Mouse (Mus musculus): ENCODE results near the gene Pdx1.

Pdx1 gene

DNA sequence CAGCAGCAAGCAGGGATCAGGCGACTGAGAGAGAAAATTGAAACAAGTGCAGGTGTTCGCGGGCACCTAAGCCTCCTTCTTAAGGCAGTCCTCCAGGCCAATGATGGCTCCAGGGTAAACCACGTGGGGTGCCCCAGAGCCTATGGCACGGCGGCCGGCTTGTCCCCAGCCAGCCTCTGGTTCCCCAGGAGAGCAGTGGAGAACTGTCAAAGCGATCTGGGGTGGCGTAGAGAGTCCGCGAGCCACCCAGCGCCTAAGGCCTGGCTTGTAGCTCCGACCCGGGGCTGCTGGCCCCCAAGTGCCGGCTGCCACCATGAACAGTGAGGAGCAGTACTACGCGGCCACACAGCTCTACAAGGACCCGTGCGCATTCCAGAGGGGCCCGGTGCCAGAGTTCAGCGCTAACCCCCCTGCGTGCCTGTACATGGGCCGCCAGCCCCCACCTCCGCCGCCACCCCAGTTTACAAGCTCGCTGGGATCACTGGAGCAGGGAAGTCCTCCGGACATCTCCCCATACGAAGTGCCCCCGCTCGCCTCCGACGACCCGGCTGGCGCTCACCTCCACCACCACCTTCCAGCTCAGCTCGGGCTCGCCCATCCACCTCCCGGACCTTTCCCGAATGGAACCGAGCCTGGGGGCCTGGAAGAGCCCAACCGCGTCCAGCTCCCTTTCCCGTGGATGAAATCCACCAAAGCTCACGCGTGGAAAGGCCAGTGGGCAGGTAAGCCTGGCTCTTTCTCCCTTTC lies at the start of gene Pdx1:
TSS of gene Pdx1 (plus strand) at position 34 of the 747 bp plus-strand sequence.
- DNase-seq (ENCODE audit: low spot score in 2 of 2): no peak

DNA sequence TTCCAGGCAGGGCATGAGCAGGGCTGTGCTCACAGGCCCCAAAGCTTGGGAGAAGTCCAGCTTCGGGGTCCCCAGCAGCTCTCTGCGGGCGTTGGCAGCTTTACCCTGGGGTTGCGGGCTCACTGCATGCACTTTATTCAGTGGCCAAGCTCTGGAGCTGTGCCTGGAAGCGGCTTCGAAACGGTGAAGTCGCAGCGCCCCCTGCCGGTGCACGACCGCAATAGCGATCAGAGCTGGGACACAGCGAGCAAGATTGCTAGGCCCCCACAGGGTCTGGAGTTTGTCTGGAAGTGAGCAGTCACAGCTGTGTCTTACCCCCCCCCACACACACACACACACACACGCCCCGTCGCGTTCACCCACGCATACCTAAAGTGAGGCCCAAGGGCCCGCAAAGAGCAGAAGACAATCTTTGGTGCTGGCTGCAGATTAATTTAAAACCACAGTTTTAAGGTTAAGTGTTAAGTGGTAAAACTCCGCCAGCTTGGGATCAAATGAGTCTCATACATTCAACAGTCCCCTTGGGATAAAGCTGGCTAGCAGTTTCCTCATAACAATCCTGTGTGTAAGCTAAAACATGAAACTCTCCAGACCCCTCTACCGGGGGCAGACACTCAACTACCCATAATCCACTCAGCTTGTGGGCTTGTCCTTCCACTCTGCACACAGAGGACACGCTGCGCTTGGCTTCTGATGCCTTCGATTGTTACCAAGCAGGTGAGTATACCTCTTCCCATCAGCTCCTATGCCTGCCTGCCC lies 42.2 kb upstream of the Pdx1 start:
- peak; percentile 77 to 86 for DNase-seq (ENCODE audit: low spot score in 2 of 2)

DNA sequence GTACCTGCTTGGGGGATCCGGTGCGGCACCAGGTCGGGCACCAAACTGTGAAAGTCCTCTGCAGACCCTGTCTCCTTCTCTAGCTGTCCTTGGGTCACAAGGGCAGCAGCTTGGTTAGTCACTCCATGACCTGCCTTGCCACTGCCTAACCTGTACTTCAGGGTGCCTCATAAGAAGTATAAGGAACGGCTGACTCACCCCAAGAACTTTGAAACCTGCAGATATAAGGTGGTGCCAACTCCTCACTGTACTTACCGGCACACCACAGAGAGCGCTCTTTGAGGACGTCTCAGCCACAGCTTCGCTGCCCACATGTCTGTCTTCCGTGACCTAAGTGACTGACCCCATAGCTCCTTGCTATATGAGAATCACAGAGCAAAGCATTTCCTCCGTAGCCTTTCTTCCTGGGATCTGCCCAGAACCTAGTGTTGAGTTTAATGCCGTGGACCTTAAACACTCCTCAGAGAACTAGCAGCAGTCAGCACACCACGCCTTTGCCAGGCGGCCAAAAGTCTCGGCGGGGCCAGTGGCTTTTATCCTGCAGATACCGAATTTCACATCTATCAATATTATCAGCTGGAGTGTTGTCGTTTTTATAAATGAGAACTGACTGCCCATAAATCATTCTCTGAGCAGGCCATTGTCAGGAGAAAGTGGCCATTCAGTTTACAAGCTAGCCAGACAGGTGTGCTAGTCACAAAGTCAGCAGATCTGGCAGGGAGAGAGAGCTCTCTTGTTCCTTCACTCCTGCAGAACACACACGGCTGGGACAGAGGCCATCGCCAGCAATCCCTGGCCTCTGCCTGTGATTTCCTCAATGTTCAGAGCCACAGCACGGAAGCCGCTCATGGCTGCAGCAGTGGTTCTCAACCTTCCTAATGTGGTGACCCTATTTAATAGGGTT lies 34.1 kb upstream of the Pdx1 start:
- DNase-seq (ENCODE audit: low spot score in 2 of 2): no peak

DNA sequence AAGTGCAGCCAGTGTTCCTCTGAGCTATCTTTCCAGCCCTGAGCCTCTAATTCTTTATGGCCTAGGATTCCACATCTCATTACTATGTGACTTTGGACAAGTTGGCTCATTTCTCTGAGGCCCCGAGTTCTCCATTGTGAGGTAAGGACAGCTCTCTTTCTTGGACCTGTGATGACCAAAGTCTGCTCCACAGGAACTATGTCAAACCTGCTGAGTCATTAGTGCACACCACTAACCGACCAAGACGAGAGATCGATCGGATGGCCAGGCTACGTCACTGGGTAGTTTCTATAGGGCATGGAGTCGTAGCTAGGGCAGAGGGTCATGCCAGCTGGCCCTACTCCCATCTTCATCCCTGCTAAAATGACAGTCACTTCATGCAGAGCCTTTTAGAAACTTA lies 25.9 kb upstream of the Pdx1 start:
- DNase-seq (ENCODE audit: low spot score in 2 of 2): no peak

DNA sequence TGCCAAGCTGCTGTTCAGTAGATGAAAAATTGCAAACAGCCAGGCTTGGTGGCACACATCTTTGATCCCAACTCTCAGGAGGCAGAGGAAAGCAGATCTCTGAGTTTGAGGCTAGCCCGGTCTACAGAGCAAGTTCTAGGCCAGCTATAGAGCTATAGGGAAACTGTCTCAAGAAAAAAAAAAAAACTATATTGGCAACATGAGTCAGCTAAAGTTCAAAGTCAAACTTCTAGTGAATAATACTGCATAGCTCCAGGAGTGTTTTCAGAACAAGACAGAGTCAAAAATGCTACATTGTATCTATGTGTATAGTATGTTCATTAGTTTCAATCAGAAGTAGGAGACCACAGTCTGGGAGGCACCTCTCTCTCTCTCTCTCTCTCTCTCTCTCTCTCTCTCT lies 9.6 kb upstream of the Pdx1 start:
- no peak for DNase-seq (ENCODE audit: low spot score in 2 of 2)

DNA sequence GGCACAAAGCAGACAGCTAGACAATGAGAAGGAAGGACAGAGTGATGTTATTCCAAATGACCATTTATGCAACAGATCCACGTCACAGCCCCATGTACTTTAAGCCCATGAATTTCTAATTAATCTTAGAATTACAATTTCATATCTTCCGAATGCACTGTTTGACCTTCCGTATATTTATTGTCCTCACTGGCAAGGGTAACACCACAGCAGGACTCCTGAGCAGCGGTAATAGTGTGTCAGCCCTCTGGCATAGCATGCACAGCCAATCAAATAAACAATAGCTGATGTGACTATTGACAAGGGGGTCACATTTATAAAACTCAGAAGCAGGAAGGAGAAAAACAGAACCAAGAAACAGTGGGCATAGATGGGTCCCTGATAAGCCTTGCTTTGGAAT lies 9.0 kb upstream of the Pdx1 start:
- DNase-seq (ENCODE audit: low spot score in 2 of 2): no peak

DNA sequence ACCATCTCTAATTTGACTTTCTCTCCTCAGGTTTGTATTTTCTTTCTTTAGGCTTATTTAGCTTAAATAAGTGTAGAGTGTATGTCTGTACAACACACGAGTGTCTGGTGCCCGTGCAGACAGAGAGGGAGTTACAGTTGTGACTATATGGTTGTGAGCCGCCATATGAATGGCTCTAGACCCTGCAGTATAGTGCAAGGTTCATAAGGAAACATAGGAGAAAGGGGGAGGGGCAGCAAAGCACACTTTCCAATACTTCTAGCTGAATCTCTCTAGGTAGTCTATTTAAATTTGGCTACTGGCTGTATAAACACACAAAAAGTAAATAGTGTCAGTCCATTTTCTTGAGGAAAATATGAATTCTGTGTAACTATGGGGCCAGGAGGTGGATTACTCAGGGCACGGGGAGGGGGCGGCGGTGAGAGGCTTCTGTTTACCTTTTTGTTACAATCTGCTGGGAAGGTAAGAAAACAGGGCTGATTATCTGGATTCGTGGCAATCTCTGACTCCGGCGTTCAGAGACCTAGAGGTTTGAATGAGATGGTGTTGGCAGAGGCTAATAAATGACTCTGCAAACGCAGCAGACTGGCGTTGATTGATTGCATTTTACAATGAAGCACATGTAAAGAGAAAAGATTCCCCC lies 7.7 kb upstream of the Pdx1 start:
- DNase-seq (ENCODE audit: low spot score in 2 of 2): no peak

DNA sequence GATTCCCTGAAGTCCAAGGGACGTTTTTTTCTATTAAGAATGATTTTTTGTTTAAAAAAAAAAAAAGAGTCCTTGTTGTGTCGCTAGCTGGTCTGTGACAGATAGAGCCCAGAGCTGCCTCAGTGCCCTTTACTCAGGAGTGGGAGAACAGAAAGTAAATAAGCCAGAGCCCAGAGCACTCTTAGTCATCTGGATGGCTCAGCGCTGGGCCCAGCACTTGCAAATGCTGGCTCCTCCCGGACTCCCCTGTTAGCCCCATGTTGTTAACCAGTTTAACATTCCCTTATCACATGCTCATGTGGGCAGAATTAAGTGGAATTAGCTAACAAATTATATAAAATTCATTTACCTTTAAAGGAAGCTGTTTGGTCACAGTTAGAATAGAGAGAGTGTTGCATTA lies 5.8 kb upstream of the Pdx1 start:
- no peak for DNase-seq (ENCODE audit: low spot score in 2 of 2)

DNA sequence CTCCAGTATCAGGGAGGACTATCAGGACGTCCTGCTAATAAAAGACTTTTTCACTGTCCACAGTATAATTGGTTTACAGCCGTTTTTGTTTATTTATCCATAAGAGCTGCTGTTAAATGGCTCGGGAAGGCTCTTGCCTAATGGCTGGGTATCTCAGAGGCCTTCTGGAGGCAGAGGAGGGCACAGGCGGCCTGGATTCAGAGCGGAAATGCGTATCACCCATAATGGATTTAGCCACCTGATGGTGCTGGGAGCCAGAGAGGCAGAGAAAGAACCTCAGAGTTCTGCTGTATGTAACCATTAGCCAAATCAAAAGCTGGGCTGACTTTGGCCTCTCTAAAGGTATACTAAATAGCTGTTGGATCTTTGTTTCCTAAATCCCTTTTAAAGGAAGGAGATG lies 2.3 kb upstream of the Pdx1 start:
- DNase-seq (ENCODE audit: low spot score in 2 of 2): no peak

DNA sequence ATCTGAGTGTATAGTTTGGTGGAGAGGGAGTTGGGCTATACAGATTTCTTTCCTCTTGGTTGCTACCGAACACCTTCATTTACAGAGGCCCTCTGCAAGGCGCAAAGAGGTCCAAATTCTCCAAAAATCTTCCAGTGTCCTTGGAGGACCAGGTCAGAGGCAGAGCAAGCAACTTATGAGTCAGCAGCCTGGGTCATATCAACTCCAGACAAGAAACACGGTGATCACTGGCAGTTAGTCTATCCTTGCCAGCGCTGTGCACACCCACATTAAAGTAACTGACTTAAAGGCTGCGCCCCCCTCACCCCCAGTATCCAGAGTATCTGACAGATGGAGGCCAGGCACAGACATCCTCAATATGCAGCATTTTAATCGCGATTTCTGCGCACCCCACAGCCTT lies 1.0 kb upstream of the Pdx1 start:
- no peak for DNase-seq (ENCODE audit: low spot score in 2 of 2)

DNA sequence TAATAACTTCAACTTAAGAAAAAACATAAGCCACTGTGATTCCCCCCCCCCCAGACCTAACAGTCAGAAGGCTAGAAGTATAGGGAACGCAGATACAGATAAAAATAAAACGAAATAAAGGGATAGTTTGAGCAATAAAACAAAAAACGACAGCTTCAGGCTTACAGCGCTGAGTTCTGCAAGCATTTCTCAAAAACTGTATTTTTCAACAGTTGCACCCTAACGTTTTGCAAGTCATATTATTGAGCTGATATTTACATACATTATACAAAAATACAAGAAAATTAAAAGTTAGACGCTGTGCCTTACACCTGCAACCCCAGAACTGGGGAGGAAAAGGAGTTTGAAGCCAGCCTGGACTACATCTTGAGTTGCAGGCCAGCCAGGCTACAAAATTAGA lies 388 bp upstream of the Pdx1 start:
- no peak for DNase-seq (ENCODE audit: low spot score in 2 of 2)

DNA sequence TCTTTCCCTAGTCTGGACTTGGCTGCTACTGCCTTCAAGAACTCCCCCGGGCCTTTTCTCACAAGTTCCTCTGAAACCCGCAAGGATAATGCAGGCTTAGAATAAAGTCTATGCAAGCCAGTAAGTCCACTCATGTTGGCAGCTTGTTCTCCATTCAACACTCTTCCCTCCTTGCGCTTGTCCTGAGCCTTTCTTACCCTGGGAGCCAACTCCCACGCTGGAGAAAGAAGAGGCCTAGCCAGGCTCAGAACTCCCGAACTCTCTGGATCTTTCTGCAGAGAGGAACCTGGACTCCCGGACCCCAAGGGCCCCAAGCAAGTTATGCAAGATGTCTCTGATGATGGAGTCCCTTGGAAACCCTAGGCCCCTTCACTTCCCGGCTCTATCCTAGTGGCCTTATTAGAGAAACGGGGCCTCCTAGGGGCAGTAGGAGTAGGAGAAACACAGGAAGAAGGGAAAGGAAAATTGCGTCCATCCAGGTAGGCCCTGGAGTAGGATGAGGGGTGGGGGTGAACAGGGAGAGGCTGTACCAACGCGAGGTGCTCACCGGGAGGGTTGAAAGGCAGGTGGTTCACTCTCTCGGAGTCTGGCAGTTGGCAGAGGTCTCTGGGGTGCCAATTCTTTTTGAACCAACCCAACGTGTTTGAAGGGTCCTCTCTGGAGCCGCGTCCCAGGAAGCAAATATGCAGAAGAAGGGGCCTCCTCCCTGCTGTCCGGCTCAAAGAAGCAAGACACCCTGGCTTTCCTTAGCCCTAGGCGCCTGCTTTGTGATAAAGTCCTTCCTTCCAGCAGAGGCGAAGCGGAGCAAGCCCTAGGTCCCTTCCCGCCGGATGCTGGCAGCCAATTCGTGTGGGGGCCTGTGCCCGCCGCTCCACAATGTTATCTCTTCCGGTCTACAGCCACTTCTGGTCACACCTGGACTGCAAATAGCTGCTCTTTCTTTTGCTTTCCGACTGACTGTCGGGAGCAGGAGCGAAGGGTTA lies 1.2 kb downstream of the Pdx1 start:
- no peak for DNase-seq (ENCODE audit: low spot score in 2 of 2)

DNA sequence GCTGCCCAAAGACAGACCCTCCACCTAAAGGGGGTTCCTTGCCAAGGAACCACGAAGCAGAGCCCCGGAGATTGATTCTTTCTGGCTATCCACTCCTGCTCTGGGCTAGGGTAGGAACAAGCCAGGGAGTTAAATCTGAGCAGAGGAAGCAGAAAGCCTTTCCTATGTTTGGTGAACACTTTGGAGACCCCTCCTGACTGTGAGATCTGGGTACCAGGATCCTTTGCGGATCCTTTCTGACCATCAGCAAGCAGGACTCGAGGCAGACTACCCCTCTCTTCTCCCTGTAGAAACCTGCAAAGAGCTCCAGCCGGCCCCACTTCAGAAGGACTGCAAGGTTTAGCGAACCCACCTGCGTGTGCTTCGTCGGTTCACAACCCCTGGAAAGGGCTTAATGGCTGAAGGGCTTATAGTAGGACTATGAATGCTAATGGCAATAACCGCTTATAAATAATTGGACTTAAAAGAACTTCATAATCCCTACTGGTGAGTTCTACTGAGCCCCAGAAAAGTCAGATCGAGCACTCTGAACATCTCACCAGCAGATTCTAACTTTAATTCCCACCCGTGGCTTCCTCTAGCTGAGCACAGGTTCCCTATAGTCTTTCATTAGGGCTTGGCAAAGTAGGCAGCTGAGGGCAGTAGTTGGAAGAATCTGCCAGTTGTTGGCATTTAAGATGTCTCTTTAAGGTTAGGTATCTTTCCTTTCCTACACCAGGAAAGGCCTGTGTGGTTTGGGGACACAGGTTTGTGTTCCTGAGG lies 2.5 kb downstream of the Pdx1 start:
- DNase-seq (ENCODE audit: low spot score in 2 of 2): no peak

DNA sequence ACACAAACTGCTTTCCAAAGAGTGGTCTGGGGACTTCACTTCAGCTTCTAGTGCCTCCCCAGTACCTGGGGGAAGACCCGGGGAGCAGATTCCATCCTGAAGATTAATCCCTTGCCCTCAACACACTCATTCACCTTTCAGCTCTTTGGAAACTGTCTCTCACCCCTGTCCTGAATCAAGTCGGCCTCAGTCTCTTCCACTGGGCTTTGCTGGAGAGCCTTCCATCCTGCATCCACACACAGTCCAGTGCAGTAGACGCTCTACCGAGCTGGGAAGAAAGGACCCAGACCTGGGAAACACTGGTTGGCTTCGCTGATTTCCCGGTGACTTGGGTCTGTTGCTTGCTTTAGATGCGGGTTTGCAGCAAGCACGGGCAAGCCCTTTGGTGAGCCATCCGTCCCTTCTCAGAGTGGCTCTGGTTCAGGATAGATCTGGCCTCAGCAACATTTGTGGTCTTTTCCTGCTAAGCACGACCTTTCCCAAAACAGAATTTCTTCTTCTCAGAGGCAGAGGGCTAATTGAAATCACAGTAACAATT lies 3.1 kb downstream of the Pdx1 start:
- no peak for DNase-seq (ENCODE audit: low spot score in 2 of 2)

DNA sequence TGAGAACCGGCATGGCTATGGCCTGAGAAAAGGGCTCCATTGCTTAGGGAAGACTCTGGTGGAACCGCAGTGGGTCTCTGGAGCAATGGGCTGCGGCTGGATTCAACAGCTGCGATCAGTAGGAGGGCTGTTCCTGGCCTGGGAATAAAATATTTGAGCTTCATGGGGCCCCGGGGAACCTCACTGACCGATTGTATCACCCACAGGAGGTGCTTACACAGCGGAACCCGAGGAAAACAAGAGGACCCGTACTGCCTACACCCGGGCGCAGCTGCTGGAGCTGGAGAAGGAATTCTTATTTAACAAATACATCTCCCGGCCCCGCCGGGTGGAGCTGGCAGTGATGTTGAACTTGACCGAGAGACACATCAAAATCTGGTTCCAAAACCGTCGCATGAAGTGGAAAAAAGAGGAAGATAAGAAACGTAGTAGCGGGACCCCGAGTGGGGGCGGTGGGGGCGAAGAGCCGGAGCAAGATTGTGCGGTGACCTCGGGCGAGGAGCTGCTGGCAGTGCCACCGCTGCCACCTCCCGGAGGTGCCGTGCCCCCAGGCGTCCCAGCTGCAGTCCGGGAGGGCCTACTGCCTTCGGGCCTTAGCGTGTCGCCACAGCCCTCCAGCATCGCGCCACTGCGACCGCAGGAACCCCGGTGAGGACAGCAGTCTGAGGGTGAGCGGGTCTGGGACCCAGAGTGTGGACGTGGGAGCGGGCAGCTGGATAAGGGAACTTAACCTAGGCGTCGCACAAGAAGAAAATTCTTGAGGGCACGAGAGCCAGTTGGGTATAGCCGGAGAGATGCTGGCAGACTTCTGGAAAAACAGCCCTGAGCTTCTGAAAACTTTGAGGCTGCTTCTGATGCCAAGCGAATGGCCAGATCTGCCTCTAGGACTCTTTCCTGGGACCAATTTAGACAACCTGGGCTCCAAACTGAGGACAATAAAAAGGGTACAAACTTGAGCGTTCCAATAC lies 4.7 kb downstream of the Pdx1 start:
- DNase-seq (ENCODE audit: low spot score in 2 of 2): no peak

DNA sequence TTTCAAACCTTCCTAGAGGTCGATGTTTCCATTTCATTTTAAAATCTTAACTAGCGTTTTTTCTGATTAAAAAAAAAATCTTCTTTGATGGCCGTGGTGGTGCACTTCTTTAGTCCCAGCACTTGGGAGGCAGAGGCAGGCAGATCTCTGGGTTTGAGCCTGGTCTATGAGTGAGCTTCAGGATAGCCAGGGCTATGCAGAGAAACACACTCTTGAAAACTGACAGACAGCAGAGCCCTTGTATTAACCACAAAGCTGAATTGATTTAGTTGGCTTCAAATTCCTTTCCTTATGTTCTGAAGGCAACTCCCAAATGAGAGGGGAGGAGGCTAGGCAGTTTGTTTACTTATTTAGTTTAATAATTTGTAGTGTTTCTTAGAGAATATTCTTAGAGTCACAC lies 6.0 kb downstream of the Pdx1 start:
- DNase-seq (ENCODE audit: low spot score in 2 of 2): no peak

DNA sequence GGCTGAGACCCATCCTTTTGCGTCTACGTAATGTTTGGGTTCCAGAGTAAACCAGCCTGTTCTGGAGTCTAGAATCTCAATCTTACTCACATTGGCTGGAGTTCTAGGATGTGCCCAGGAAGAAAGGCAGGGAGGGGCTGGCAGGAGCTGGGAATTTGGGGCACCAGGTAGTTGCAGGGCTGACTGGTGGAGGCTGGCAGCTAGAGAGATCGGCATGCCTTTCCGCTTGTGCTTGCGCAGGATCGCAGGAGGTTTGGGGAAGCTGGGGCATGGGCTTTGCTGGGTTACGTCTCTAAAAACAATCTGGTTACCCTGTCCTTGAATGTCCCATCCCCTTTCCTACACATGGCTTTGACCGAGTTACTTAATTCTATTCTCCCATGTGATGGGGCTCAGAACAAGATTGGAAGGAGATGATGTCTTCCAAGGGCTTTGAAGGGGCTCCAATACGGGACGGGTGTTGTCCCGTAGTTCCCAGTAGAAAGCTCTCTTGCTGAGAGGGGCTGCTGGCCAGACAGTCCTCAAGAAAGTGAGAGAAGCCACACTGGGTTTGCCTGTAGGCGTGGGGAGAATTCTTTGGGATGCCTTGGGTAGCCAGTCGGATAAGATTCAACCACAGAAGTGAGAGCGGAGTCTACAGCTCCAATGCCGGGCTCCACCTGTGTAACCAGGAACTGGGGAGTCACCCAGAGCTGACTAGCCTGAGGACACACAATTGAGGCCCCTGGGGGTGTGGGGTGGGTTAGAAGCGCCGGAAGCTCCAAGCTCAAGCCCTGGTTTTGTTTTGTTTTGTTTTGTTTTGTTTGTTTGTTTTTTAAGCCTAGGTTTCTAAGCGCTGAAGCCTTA lies 7.2 kb downstream of the Pdx1 start:
- DNase-seq (ENCODE audit: low spot score in 2 of 2): no peak

DNA sequence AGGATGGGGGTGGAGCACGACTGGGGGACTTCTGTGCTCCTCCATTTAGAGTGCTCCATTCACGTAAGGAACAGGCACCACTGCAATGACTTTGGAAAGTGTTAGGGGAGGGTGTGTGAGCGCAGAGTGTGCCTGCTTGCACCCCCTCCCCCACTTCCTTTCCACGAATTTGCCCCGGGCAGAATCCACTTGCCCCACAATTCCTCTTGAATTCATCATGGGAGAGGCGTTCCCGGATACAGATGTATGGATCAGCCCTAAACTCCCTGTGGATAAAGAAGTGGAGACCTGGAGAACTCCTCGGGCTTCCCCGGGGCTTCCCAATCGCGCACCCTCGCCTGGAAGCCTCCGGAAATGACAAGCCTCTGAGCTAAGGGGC lies 7.8 kb downstream of the Pdx1 start:
- DNase-seq (ENCODE audit: low spot score in 2 of 2): no peak

Measured in right cerebral cortex, postnatal 10 days (tissue).